Mouse (Mus musculus) myocyte (in vitro differentiated cells): ENCODE data around the gene Lif. TPM values are rescaled to one million over a fixed set of nuclear protein-coding genes. Genes with fewer than 3 reads are reported as not detected.
A peak's percentile ranks its signal among the peaks of the same experiment; 100 is the strongest.

Experiments
- H3K27me3 ChIP-seq: one replicate; pipeline ENCODE4 v1.6.1; 2011; ENCODE audit not compliant: control insufficient read depth, insufficient read depth, insufficient read length
- H3K36me3 ChIP-seq: one replicate; pipeline ENCODE4 v1.6.1; 2011; ENCODE audit not compliant: control insufficient read depth, insufficient read depth
- H3K4me2 ChIP-seq: one replicate; pipeline ENCODE4 v1.6.1; 2011; ENCODE audit warnings: low read depth, control low read depth
- H3K4me3 ChIP-seq: one replicate; pipeline ENCODE4 v1.5.1; 2011; ENCODE audit warnings: mild to moderate bottlenecking, control low read depth, moderate library complexity
- H3K79me2 ChIP-seq: one replicate; pipeline ENCODE4 v1.6.1; 2011; ENCODE audit not compliant: control insufficient read depth, insufficient read depth
- H3ac ChIP-seq: one replicate; pipeline ENCODE4 v1.6.1; 2011; ENCODE audit not compliant: control insufficient read depth, insufficient read length
- CEBPB ChIP-seq: IDR thresholded peaks from 2 replicates; pipeline ENCODE4 v1.6.1; 2011; ENCODE audit warnings: mild to moderate bottlenecking, moderate library complexity; ENCODE audit not compliant: poor library complexity, insufficient read depth, severe bottlenecking
- E2F4 ChIP-seq: IDR thresholded peaks from one replicate; pipeline ENCODE4 v1.6.1; 2011; ENCODE audit warnings: mild to moderate bottlenecking, control low read depth, moderate library complexity; ENCODE audit not compliant: insufficient read depth
- MAX ChIP-seq: IDR thresholded peaks from one replicate; pipeline ENCODE4 v1.6.1; 2011; ENCODE audit warnings: low read depth, mild to moderate bottlenecking, control low read depth
- MYOD1 ChIP-seq, 3 experiments: IDR thresholded peaks; one replicate each; pipeline ENCODE4 v1.6.1; 2011; ENCODE audit warnings: control low read depth in 2 of 3, low read depth in 2 of 3, mild to moderate bottlenecking in 2 of 3, moderate library complexity in 1 of 3; ENCODE audit not compliant: insufficient read length in 2 of 3, control insufficient read depth in 1 of 3
- MYOG ChIP-seq, 3 experiments: IDR thresholded peaks; one replicate each; pipeline ENCODE4 v1.6.1; 2011; ENCODE audit warnings: control low read depth in 2 of 3, low read depth in 2 of 3, mild to moderate bottlenecking in 2 of 3; ENCODE audit not compliant: insufficient read length in 2 of 3, control insufficient read depth in 1 of 3, insufficient read depth in 1 of 3
- POLR2A ChIP-seq: IDR thresholded peaks from one replicate; pipeline ENCODE4 v1.6.1; 2011; ENCODE audit warnings: low read depth, mild to moderate bottlenecking, control low read depth, moderate library complexity; ENCODE audit not compliant: insufficient read length
- POLR2AphosphoS2 ChIP-seq: IDR thresholded peaks from one replicate; pipeline ENCODE4 v1.6.1; 2011; ENCODE audit warnings: low read depth, control low read depth; ENCODE audit not compliant: insufficient read length
- REST ChIP-seq: IDR thresholded peaks from one replicate; pipeline ENCODE4 v1.6.1; 2011; ENCODE audit warnings: mild to moderate bottlenecking, control low read depth, moderate library complexity; ENCODE audit not compliant: insufficient read depth, insufficient read length
- SRF ChIP-seq: IDR thresholded peaks from one replicate; pipeline ENCODE4 v1.6.1; 2011; ENCODE audit warnings: low read depth; ENCODE audit not compliant: control insufficient read depth, insufficient read length
- TCF12 ChIP-seq: IDR thresholded peaks from one replicate; pipeline ENCODE4 v1.6.1; 2011; ENCODE audit warnings: mild to moderate bottlenecking, control low read depth; ENCODE audit not compliant: poor library complexity, insufficient read depth, severe bottlenecking
- TCF3 ChIP-seq: IDR thresholded peaks from one replicate; pipeline ENCODE4 v1.6.1; 2011; ENCODE audit warnings: low read depth, control low read depth; ENCODE audit not compliant: insufficient read length
- USF1 ChIP-seq: IDR thresholded peaks from one replicate; pipeline ENCODE4 v1.6.1; 2011; ENCODE audit warnings: low read depth, mild to moderate bottlenecking, control low read depth, moderate library complexity
- polyA plus RNA-seq: library from polyadenylated mRNA; unstranded; fragments of >200 nt; fragmentation: generic; extraction: Trizol; gene quantifications from one replicate; pipeline ENCODE4 v1.2.1, GENCODE M21; 2012; ENCODE audit warnings: missing spikeins

The Lif gene
- polyA plus RNA-seq, 1 experiment, result 5.2 TPM

DNA sequence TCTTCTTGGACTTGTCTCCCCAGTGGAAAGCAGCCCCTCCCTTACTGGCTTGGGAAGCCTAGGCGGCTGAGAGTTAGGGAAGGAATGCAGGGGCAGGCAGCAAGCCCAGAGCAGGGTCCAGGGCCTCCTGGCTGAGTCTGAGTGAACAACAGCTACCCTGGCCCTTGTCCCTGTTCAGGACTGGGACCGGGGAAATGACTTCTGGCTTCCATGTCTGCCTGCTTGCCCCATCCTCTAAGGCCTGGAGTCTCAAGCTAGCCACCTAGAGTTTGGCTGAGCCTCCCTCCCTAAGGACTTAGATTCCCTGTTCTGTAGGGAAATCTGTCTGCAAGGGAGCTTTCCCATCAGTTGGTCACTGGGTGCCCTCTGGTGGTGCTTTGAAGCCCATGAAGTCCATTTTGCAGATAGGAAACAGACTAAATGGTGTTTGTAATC is 38.0 kb upstream of the Lif start:
- no peaks in the 10 kb centered on the region for H3K27me3 ChIP-seq
- H3K4me3 ChIP-seq, result no peak overlapping the region
- no peak for TF ChIP-seq MYOG (IDR thresholded peaks at IDR 0.05; ENCODE audit: control insufficient read depth in 1 of 3, insufficient read depth in 1 of 3, insufficient read length in 2 of 3, low read depth in 2 of 3)
- TF ChIP-seq MAX, result no peak
- TF ChIP-seq USF1, result no peak
- no peak for TF ChIP-seq REST
- no peak for TF ChIP-seq MYOD1 (IDR thresholded peaks at IDR 0.05; ENCODE audit: control insufficient read depth in 1 of 3, insufficient read length in 2 of 3, low read depth in 2 of 3)
- no peak for TF ChIP-seq E2F4
- peak overlapping the region; percentile 73 for H3K4me2 ChIP-seq
- H3ac ChIP-seq, result no peak overlapping the region
- H3K79me2 ChIP-seq, result no peaks in the 10 kb centered on the region
- H3K36me3 ChIP-seq, result no peaks in the 10 kb centered on the region

DNA sequence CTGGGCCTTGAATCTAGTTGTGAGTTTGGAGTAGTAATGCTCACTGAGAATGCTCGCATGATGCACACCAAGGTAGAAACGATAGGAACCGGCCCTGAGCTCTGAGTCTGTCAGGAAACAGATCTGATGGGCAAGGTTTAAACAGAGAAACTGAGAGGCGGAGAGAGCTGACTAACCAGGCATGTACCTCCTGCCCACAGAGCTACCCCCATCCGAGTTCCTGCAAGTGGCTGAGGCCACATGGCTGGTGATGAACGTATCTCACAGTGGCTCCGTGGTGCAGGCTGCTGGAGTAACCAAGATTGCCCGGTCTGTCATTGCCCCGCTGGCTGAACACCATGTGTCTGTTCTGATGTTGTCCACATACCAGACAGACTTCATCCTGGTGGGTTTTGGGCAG is 37.4 kb upstream of the Lif start:
- Histone ChIP-seq H3K4me2 (no peak overlapping the region), H3K79me2 (no peaks in the 10 kb centered on the region), H3ac (no peak overlapping the region), H3K36me3 (no peaks in the 10 kb centered on the region), H3K27me3 (no peaks in the 10 kb centered on the region), H3K4me3 (no peak overlapping the region)
- TF ChIP-seq POLR2AphosphoS2 (no peak), MAX (no peak), USF1 (no peak), TCF12 (no peak), E2F4 (no peak), POLR2A (no peak), CEBPB (no peak), MYOD1 (IDR thresholded peaks at IDR 0.05; ENCODE audit: control insufficient read depth in 1 of 3, insufficient read length in 2 of 3, low read depth in 2 of 3) (no peak), TCF3 (no peak), MYOG (IDR thresholded peaks at IDR 0.05; ENCODE audit: control insufficient read depth in 1 of 3, insufficient read depth in 1 of 3, insufficient read length in 2 of 3, low read depth in 2 of 3) (no peak), REST (no peak), SRF (no peak)

DNA sequence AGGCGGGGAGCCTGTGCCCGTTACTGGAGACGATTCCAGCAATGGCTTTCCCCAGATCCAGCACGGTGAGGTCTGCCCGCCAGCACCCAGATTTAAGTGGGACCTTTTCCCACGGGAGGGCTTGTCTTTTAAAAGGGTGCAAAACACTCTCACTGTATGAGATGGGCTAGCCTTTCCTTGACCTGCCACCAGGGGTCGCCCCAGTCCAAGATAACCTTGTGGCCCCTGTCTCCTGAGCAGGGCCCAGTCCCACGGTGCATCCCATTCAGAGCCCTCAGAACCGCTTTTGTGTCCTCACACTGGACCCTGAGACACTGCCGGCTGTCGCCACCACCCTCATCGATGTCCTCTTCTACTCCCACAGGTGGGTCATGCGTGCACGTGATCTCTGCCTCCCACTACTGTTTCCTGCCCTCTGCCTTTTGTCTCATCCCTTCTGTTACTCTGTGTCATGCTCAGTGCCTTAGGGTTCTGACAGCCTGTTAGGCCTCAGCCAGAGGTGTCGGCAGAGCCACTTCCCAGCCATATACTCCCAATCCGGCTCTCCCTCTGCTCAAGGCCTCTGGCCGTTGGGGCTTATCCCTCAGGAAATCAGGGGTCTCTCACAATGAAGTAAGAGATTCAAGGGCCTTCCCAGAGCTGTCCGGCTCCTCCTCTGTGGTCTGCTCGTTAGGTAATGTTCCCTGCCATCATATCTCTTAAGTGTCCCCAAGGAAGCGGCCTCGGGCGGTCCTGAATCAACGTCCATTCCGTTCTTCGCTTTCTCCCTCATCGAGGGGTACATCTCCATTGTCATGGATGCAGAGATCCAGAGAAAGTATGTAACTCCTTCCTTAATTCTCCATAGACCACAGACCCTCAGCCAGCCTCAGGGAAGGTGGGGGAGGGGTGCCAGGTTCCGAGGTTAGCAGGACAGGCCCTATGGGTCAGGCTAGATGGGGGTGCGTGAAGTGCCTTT is 36.6 kb upstream of the Lif start:
- H3K27me3 ChIP-seq, result no peaks in the 10 kb centered on the region
- no peak overlapping the region for H3K4me3 ChIP-seq
- no peak overlapping the region for H3K4me2 ChIP-seq
- H3K36me3 ChIP-seq, result no peaks in the 10 kb centered on the region
- TF ChIP-seq MYOD1 (IDR thresholded peaks at IDR 0.05; ENCODE audit: control insufficient read depth in 1 of 3, insufficient read length in 2 of 3, low read depth in 2 of 3) (no peak), MAX (no peak), POLR2A (no peak), E2F4 (no peak), POLR2AphosphoS2 (no peak), MYOG (IDR thresholded peaks at IDR 0.05; ENCODE audit: control insufficient read depth in 1 of 3, insufficient read depth in 1 of 3, insufficient read length in 2 of 3, low read depth in 2 of 3) (no peak)
- H3K79me2 ChIP-seq, result no peaks in the 10 kb centered on the region
- H3ac ChIP-seq, result no peak overlapping the region

DNA sequence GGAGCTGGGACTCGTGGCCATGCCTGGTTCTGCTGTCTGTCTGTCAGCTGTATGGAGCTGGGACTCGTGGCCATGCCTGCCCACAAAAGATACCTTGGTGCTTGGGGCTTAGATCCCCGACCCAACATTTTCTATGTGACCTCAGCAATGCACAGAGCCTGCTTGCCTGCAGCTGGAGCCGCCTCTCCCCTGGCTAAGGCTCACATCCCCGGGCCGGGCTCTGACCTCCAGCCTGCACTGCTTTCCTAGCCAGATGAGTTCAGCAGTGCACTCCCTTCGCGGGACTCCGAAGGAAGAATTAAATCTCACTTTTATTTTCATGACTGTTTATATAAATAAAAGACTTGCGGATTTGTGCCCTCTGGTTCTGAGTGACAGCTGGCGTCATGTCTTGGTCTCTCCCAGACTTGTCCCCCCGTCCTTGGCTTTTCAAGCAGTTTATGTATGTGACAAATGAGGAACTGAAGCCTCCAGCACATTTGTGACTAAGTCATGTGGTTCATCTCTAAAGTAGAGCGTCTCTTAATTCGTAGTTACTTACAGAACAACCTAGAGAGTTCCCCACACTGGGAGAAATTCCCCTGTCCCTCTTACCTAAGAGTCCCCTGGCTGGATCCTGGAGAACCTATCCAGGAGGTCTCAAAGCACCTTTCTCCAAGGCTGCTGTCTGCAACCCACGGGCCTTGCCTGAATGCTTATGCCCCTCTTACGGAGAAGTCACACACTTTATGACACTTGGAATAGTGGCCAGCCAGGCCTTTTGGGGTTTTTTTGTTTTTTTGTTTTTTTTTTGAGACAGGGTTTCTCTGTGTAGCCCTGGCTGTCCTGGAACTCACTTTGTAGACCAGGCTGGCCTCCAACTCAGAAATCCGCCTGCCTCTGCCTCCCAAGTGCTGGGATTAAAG is 35.1 kb upstream of the Lif start:
- no peaks in the 10 kb centered on the region for H3K27me3 ChIP-seq
- TF ChIP-seq POLR2A, result no peak
- no peak for TF ChIP-seq SRF
- TF ChIP-seq TCF3, result no peak
- TF ChIP-seq POLR2AphosphoS2, result no peak
- TF ChIP-seq USF1, result no peak
- TF ChIP-seq MYOG (IDR thresholded peaks at IDR 0.05; ENCODE audit: control insufficient read depth in 1 of 3, insufficient read depth in 1 of 3, insufficient read length in 2 of 3, low read depth in 2 of 3), result no peak
- no peak overlapping the region for H3K4me2 ChIP-seq
- H3ac ChIP-seq, result no peak overlapping the region
- no peak overlapping the region for H3K4me3 ChIP-seq
- H3K79me2 ChIP-seq, result no peaks in the 10 kb centered on the region
- no peaks in the 10 kb centered on the region for H3K36me3 ChIP-seq
